Mouse (Mus musculus): ENCODE results near the gene Cel. TPM values are rescaled to one million over a fixed set of nuclear protein-coding genes. Genes with fewer than 3 reads are reported as not detected.

Gene Cel
- polyA plus RNA-seq, 1 experiment from 2014 or later: 0.45 TPM

- H3K4me2 ChIP-seq: no peak overlapping the region
- peaks cover 29% of the 10 kb centered on the region for H3K4me1 ChIP-seq (replicated peaks)
- no peak for ATAC-seq (ENCODE audit: insufficient read depth)
- no peak overlapping the region for H3K27ac ChIP-seq (replicated peaks)
- H3K27me3 ChIP-seq: peaks cover 18% of the 10 kb centered on the region
- 45% methylated on average over 4 of the region's 4 CpGs for WGBS (ENCODE audit: insufficient replicate concordance)
- H3K9ac ChIP-seq: no peak overlapping the region
- no peak overlapping the region for H3K4me3 ChIP-seq (replicated peaks)
- H3K9me3 ChIP-seq (replicated peaks): no peaks in the 10 kb centered on the region
- H3K36me3 ChIP-seq (replicated peaks): no peaks in the 10 kb centered on the region
Measured at GRCm38 (mm10) chr2:28537634-28537920, 25.6 kb downstream of the Cel start.

GRCm38 (mm10) chr2:28536766-28537633, 26.2 kb downstream of the Cel start:
- ATAC-seq (ENCODE audit: insufficient read depth): no peak

GRCm38 (mm10) chr2:28536166-28536565, 27.0 kb downstream of the Cel start:
- no peak for ATAC-seq (ENCODE audit: insufficient read depth)
- Histone ChIP-seq H3K4me1 (replicated peaks) (peaks cover 29% of the 10 kb centered on the region), H3K9me3 (replicated peaks) (no peaks in the 10 kb centered on the region), H3K4me3 (replicated peaks) (no peak overlapping the region), H3K27me3 (peaks cover 18% of the 10 kb centered on the region), H3K9ac (no peak overlapping the region), H3K4me2 (no peak overlapping the region), H3K27ac (replicated peaks) (no peak overlapping the region), H3K36me3 (replicated peaks) (no peaks in the 10 kb centered on the region)
- 39% methylated on average over 4 of the region's 4 CpGs for WGBS (ENCODE audit: insufficient replicate concordance)

More at GRCm38 (mm10) chr2:28536766-28537633, 26.2 kb downstream of the Cel start:
- Histone ChIP-seq H3K27me3 (peaks cover 18% of the 10 kb centered on the region), H3K4me2 (no peak overlapping the region), H3K36me3 (replicated peaks) (no peaks in the 10 kb centered on the region), H3K27ac (replicated peaks) (no peak overlapping the region), H3K9me3 (replicated peaks) (no peaks in the 10 kb centered on the region), H3K9ac (no peak overlapping the region), H3K4me1 (replicated peaks) (peaks cover 29% of the 10 kb centered on the region), H3K4me3 (replicated peaks) (no peak overlapping the region)
- 54% methylated on average over 11 of the region's 11 CpGs for WGBS (ENCODE audit: insufficient replicate concordance)

GRCm38 (mm10) chr2:28535650-28536049, 27.6 kb downstream of the Cel start:
- H3K4me2 ChIP-seq: no peak overlapping the region
- H3K27me3 ChIP-seq: peaks cover 18% of the 10 kb centered on the region
- H3K4me3 ChIP-seq (replicated peaks): no peak overlapping the region
- no peaks in the 10 kb centered on the region for H3K36me3 ChIP-seq (replicated peaks)
- no peak overlapping the region for H3K9ac ChIP-seq
- peaks cover 25% of the 10 kb centered on the region for H3K4me1 ChIP-seq (replicated peaks)
- ATAC-seq (ENCODE audit: insufficient read depth): no peak
- no peaks in the 10 kb centered on the region for H3K9me3 ChIP-seq (replicated peaks)
- H3K27ac ChIP-seq (replicated peaks): 0 out of 2 replicates have a peak overlapping the region, but pooled peaks have one; percentile 14
- 58% methylated on average over 7 of the region's 7 CpGs for WGBS (ENCODE audit: insufficient replicate concordance)

GRCm38 (mm10) chr2:28535263-28535540, 28.0 kb downstream of the Cel start:
- Histone ChIP-seq H3K4me1 (replicated peaks) (peaks cover 21% of the 10 kb centered on the region), H3K36me3 (replicated peaks) (no peaks in the 10 kb centered on the region), H3K4me3 (replicated peaks) (no peak overlapping the region), H3K27ac (replicated peaks) (0 out of 2 replicates have a peak overlapping the region, but pooled peaks have one; percentile 14), H3K9ac (no peak overlapping the region), H3K27me3 (peaks cover 18% of the 10 kb centered on the region), H3K4me2 (no peak overlapping the region), H3K9me3 (replicated peaks) (no peaks in the 10 kb centered on the region)
- ATAC-seq (ENCODE audit: insufficient read depth): no peak
- WGBS (ENCODE audit: insufficient replicate concordance): 67% methylated on average over 4 of the region's 4 CpGs

GRCm38 (mm10) chr2:28534436-28535262, 28.6 kb downstream of the Cel start:
- H3K4me3 ChIP-seq (replicated peaks): no peak overlapping the region
- H3K4me2 ChIP-seq: peak overlapping the region; percentile 73
- peaks cover 18% of the 10 kb centered on the region for H3K27me3 ChIP-seq
- no peaks in the 10 kb centered on the region for H3K9me3 ChIP-seq (replicated peaks)
- ATAC-seq (ENCODE audit: insufficient read depth): no peak
- H3K4me1 ChIP-seq (replicated peaks): peaks cover 17% of the 10 kb centered on the region
- H3K27ac ChIP-seq (replicated peaks): no peak overlapping the region
- WGBS (ENCODE audit: insufficient replicate concordance): 48% methylated on average over 11 of the region's 11 CpGs
- no peaks in the 10 kb centered on the region for H3K36me3 ChIP-seq (replicated peaks)
- H3K9ac ChIP-seq: no peak overlapping the region

- Histone ChIP-seq H3K27ac (replicated peaks) (no peak overlapping the region), H3K27me3 (peaks cover 18% of the 10 kb centered on the region), H3K4me1 (replicated peaks) (peaks cover 12% of the 10 kb centered on the region), H3K4me3 (replicated peaks) (peak overlapping the region; percentile 60), H3K36me3 (replicated peaks) (no peaks in the 10 kb centered on the region), H3K9me3 (replicated peaks) (no peaks in the 10 kb centered on the region), H3K4me2 (peak overlapping the region; percentile 73), H3K9ac (no peak overlapping the region)
- WGBS (ENCODE audit: insufficient replicate concordance): 61% methylated on average over 7 of the region's 7 CpGs
- ATAC-seq (ENCODE audit: insufficient read depth): no peak
Measured at GRCm38 (mm10) chr2:28533901-28534435, 29.2 kb downstream of the Cel start.

- peak; percentile 81 for ATAC-seq (ENCODE audit: insufficient read depth)
- Histone ChIP-seq H3K4me2 (peak overlapping the region; percentile 73), H3K36me3 (replicated peaks) (no peaks in the 10 kb centered on the region), H3K27ac (replicated peaks) (no peak overlapping the region), H3K4me3 (replicated peaks) (peak overlapping the region; percentile 60), H3K27me3 (peaks cover 18% of the 10 kb centered on the region), H3K4me1 (replicated peaks) (peaks cover 12% of the 10 kb centered on the region), H3K9ac (peak overlapping the region; percentile 46; the same call in 1 of the 2 replicates), H3K9me3 (replicated peaks) (no peaks in the 10 kb centered on the region)
- 2% methylated on average over 49 of the region's 49 CpGs for WGBS (ENCODE audit: insufficient replicate concordance)
Measured at GRCm38 (mm10) chr2:28532938-28533771, 30.0 kb downstream of the Cel start.

- H3K27ac ChIP-seq (replicated peaks): no peak overlapping the region
- H3K9me3 ChIP-seq (replicated peaks): no peaks in the 10 kb centered on the region
- 57% methylated on average over 7 of the region's 7 CpGs for WGBS (ENCODE audit: insufficient replicate concordance)
- H3K4me3 ChIP-seq (replicated peaks): no peak overlapping the region
- no peak for ATAC-seq (ENCODE audit: insufficient read depth)
- no peak overlapping the region for H3K9ac ChIP-seq
- peaks cover 18% of the 10 kb centered on the region for H3K27me3 ChIP-seq
- peaks cover 22% of the 10 kb centered on the region for H3K4me1 ChIP-seq (replicated peaks)
- no peaks in the 10 kb centered on the region for H3K36me3 ChIP-seq (replicated peaks)
- no peak overlapping the region for H3K4me2 ChIP-seq
Measured at GRCm38 (mm10) chr2:28530311-28530710, 32.9 kb downstream of the Cel start.

- Histone ChIP-seq H3K27ac (replicated peaks) (no peak overlapping the region), H3K36me3 (replicated peaks) (no peaks in the 10 kb centered on the region), H3K27me3 (peaks cover 18% of the 10 kb centered on the region), H3K4me2 (no peak overlapping the region), H3K4me1 (replicated peaks) (peaks cover 26% of the 10 kb centered on the region), H3K9me3 (replicated peaks) (no peaks in the 10 kb centered on the region), H3K4me3 (replicated peaks) (no peak overlapping the region), H3K9ac (no peak overlapping the region)
- no peak for ATAC-seq (ENCODE audit: insufficient read depth)
- WGBS (ENCODE audit: insufficient replicate concordance): 63% methylated on average over 4 of the region's 4 CpGs
Measured at GRCm38 (mm10) chr2:28529856-28530255, 33.3 kb downstream of the Cel start.

Measured in liver, embryonic 15.5 days (tissue).